Mouse (Mus musculus) liver, adult 2 months (tissue): Measurements from ENCODE around the gene Scrt2. TPM values are rescaled to one million over a fixed set of nuclear protein-coding genes. Genes with fewer than 3 reads are reported as not detected.

Source experiments
- DNase-seq: peaks from one replicate; pipeline ENCODE4 v3.0.0-alpha.2; 2011; ENCODE audit warnings: low read depth, low spot score; ENCODE audit errors: extremely low read depth
- H3K27ac ChIP-seq: fragments of 200-500 bp; replicated peaks from 2 replicates; pipeline ENCODE4 v1.5.1; 2012; ENCODE audit warnings: low read depth, mild to moderate bottlenecking, control low read depth, inconsistent platforms, low read length; ENCODE audit not compliant: insufficient read depth
- H3K27me3 ChIP-seq: fragments of 200-500 bp; 2 replicates; pipeline ENCODE4 v1.6.1; 2012; ENCODE audit warnings: mild to moderate bottlenecking, moderate library complexity, low read length, inconsistent platforms; ENCODE audit not compliant: control insufficient read depth, insufficient read depth
- H3K36me3 ChIP-seq: fragments of 200-500 bp; 2 replicates; pipeline ENCODE4 v1.6.1; 2012; ENCODE audit warnings: low read length, inconsistent platforms; ENCODE audit not compliant: control insufficient read depth, insufficient read depth
- H3K4me1 ChIP-seq: fragments of 200-500 bp; 2 replicates; pipeline ENCODE4 v1.6.1; 2011; ENCODE audit warnings: low read length; ENCODE audit not compliant: control insufficient read depth, insufficient read depth
- H3K4me3 ChIP-seq: fragments of 200-500 bp; 2 replicates; pipeline ENCODE4 v1.5.1; 2011; ENCODE audit warnings: low read depth, mild to moderate bottlenecking, control low read depth, low read length, moderate library complexity; ENCODE audit not compliant: insufficient read depth
- H3K79me2 ChIP-seq: fragments of 200-500 bp; 2 replicates; pipeline ENCODE4 v1.6.1; 2012; ENCODE audit warnings: inconsistent platforms, mild to moderate bottlenecking, low read length, moderate library complexity; ENCODE audit not compliant: control insufficient read depth, insufficient read depth
- H3K9ac ChIP-seq: fragments of 200-500 bp; 2 replicates; pipeline ENCODE4 v1.6.1; 2012; ENCODE audit warnings: low read depth, mild to moderate bottlenecking, control low read depth, inconsistent platforms, low read length
- CTCF ChIP-seq: fragments of 200-500 bp; IDR thresholded peaks from 2 replicates; pipeline ENCODE4 v1.5.1; 2011; ENCODE audit warnings: low read depth, low read length, control low read depth
- POLR2A ChIP-seq: fragments of 200-500 bp; IDR thresholded peaks from 2 replicates; pipeline ENCODE4 v1.6.1; 2011; ENCODE audit warnings: low read length, control low read depth; ENCODE audit not compliant: insufficient read depth; ENCODE audit errors: extremely low read depth
- whole genome bisulfite sequencing: fragments of 180-500 bp; shearing (Covaris S2); methylation state at CpG from one replicate; pipeline ENCODE4 v1.1.7; 2018; 5-methylcytosine and 5-hydroxymethylcytosine counted together
- polyA plus RNA-seq: library from polyadenylated mRNA; depleted of rRNA; stranded (reverse); fragments of >200 nt; gene quantifications from 2 replicates; pipeline ENCODE4 v1.2.3, GENCODE M21; 2012
- total RNA-seq: library from RNA; depleted of rRNA; stranded (reverse); fragments of >200 nt; gene quantifications from 2 replicates; pipeline ENCODE4 v1.2.3, GENCODE M21; 2014

Scrt2 gene
- total and polyA plus RNA-seq, 2 experiments: not detected

- H3K36me3 ChIP-seq: no peaks in the 10 kb centered on the region; the same call in 1 of the 2 replicates
- no peak for TF ChIP-seq POLR2A
- TF ChIP-seq CTCF: no peak
- no peak for DNase-seq
- no peaks in the 10 kb centered on the region for H3K27me3 ChIP-seq
- H3K27ac ChIP-seq: no peak overlapping the region
- H3K4me1 ChIP-seq: peaks cover 12% of the 10 kb centered on the region
- WGBS: 97% methylated on average over 10 of the region's 10 CpGs
- no peaks in the 10 kb centered on the region; the same call in 1 of the 2 replicates for H3K79me2 ChIP-seq
- H3K4me3 ChIP-seq: no peak overlapping the region
- H3K9ac ChIP-seq: no peak overlapping the region
Observed at GRCm38 (mm10) chr2:152106597-152106996, 25.3 kb downstream of the Scrt2 start.

GRCm38 (mm10) chr2:152108702-152109101 lies 27.4 kb downstream of the Scrt2 start:
- H3K4me3 ChIP-seq: no peak overlapping the region
- no peaks in the 10 kb centered on the region for H3K27me3 ChIP-seq
- H3K4me1 ChIP-seq: peaks cover 12% of the 10 kb centered on the region
- no peak overlapping the region for H3K9ac ChIP-seq
- 82% methylated on average over 7 of the region's 7 CpGs for WGBS
- no peak for DNase-seq
- no peak overlapping the region for H3K27ac ChIP-seq
- no peak for TF ChIP-seq CTCF
- TF ChIP-seq POLR2A: no peak
- H3K79me2 ChIP-seq: no peaks in the 10 kb centered on the region; the same call in 1 of the 2 replicates
- no peaks in the 10 kb centered on the region; the same call in 1 of the 2 replicates for H3K36me3 ChIP-seq

GRCm38 (mm10) chr2:152109386-152109785 lies 28.1 kb downstream of the Scrt2 start:
- TF ChIP-seq CTCF (no peak), POLR2A (no peak)
- no peak overlapping the region for H3K4me3 ChIP-seq
- H3K27ac ChIP-seq: no peak overlapping the region
- no peaks in the 10 kb centered on the region for H3K27me3 ChIP-seq
- DNase-seq: no peak
- no peak overlapping the region for H3K9ac ChIP-seq
- WGBS: 81% methylated on average over 5 of the region's 5 CpGs
- H3K79me2 ChIP-seq: no peaks in the 10 kb centered on the region; the same call in 1 of the 2 replicates
- peaks cover 12% of the 10 kb centered on the region for H3K4me1 ChIP-seq
- no peaks in the 10 kb centered on the region; the same call in 1 of the 2 replicates for H3K36me3 ChIP-seq

- peaks cover 5% of the 10 kb centered on the region for H3K4me1 ChIP-seq
- WGBS: 44% methylated on average over 2 of the region's 2 CpGs
- H3K36me3 ChIP-seq: no peaks in the 10 kb centered on the region; the same call in 1 of the 2 replicates
- no peak overlapping the region for H3K4me3 ChIP-seq
- no peaks in the 10 kb centered on the region; the same call in 1 of the 2 replicates for H3K79me2 ChIP-seq
- peaks cover 3% of the 10 kb centered on the region; the same call in 1 of the 2 replicates for H3K27me3 ChIP-seq
- no peak overlapping the region for H3K27ac ChIP-seq
- H3K9ac ChIP-seq: no peak overlapping the region
- no peak for DNase-seq
- TF ChIP-seq CTCF (no peak), POLR2A (no peak)
Observed at GRCm38 (mm10) chr2:152111311-152111710, 30.0 kb downstream of the Scrt2 start.

GRCm38 (mm10) chr2:152111920-152112319 lies 30.6 kb downstream of the Scrt2 start:
- no peak overlapping the region for H3K27ac ChIP-seq
- WGBS: 10% methylated on average over 7 of the region's 7 CpGs
- H3K27me3 ChIP-seq: peaks cover 3% of the 10 kb centered on the region; the same call in 1 of the 2 replicates
- H3K36me3 ChIP-seq: no peaks in the 10 kb centered on the region; the same call in 1 of the 2 replicates
- no peak overlapping the region for H3K9ac ChIP-seq
- peak; percentile 65 for DNase-seq
- no peaks in the 10 kb centered on the region for H3K79me2 ChIP-seq
- H3K4me3 ChIP-seq: no peak overlapping the region
- TF ChIP-seq POLR2A: no peak
- peak; percentile 99 for TF ChIP-seq CTCF
- H3K4me1 ChIP-seq: no peaks in the 10 kb centered on the region

GRCm38 (mm10) chr2:152112490-152112889 lies 31.2 kb downstream of the Scrt2 start:
- Histone ChIP-seq H3K27me3 (peaks cover 3% of the 10 kb centered on the region; the same call in 1 of the 2 replicates), H3K4me1 (no peaks in the 10 kb centered on the region), H3K36me3 (no peaks in the 10 kb centered on the region; the same call in 1 of the 2 replicates), H3K79me2 (no peaks in the 10 kb centered on the region), H3K9ac (no peak overlapping the region), H3K27ac (no peak overlapping the region), H3K4me3 (no peak overlapping the region)
- 89% methylated on average over 5 of the region's 5 CpGs for WGBS
- TF ChIP-seq POLR2A (no peak), CTCF (no peak)
- no peak for DNase-seq
